In the genomic region with DNA sequence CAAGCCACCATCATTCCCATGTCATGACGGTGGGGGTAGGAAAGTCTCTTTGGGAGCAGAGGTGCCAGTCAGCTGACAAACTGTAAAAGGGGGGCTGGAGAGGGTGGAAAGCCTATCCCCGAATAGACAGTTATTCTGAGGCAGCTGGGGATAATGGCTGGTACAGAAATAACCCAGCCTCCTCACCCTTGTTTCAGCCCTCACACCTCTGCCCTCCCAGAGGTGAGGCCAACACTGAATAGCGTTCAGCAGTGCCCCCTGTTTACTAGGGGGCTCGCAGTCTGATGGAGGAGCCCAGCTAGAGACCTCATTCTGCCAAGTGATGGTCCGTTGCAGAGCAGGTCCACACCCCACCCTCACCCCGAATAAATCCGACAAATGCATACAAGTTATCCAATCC, we compare ENCODE assay signal across 8 mouse cellular contexts. TPM values are rescaled to one million over a fixed set of nuclear protein-coding genes. Genes with fewer than 3 reads are reported as not detected.
A peak's percentile ranks its signal among the peaks of the same experiment; 100 is the strongest.
DNase-seq lines count a peak whose midpoint lies in the region; ATAC-seq lines count a peak whose summit lies in the region.

No protein-coding gene starts in this region.

- H3K9ac ChIP-seq in intestine, embryonic 15.5 days = peak overlapping the region; percentile 29; the same call in 1 of the 2 replicates
- H3K9ac ChIP-seq in intestine, embryonic 16.5 days (ENCODE audit: low read depth, low read length) = no peak overlapping the region
- 0 out of 2 replicates have a peak overlapping the region, but pooled peaks have one; percentile 5 for H3K9ac ChIP-seq in embryonic facial prominence, embryonic 12.5 days
- peak overlapping the region; percentile 96; the same call in 1 of the 2 replicates for H3K9ac ChIP-seq in midbrain, embryonic 11.5 days (ENCODE audit: low read length)

- peaks cover 8% of the 10 kb centered on the region; the same call in 1 of the 2 replicates for H3K4me1 ChIP-seq in intestine, embryonic 15.5 days (replicated peaks)
- H3K4me1 ChIP-seq in intestine, embryonic 16.5 days (ENCODE audit: control insufficient read depth, insufficient read depth, low read length) = peaks cover 7% of the 10 kb centered on the region; the same call in 1 of the 2 replicates
- H3K4me1 ChIP-seq in embryonic facial prominence, embryonic 12.5 days = peaks cover 18% of the 10 kb centered on the region
- peaks cover 15% of the 10 kb centered on the region for H3K4me1 ChIP-seq in midbrain, embryonic 11.5 days (ENCODE audit: control insufficient read depth, insufficient read depth, low read length)

- ATAC-seq in intestine, embryonic 15.5 days = no peak
- ATAC-seq in intestine, embryonic 16.5 days = no peak
- no peak for ATAC-seq in embryonic facial prominence, embryonic 12.5 days (ENCODE audit: insufficient number of reproducible peaks, insufficient read depth, low FRiP score, low TSS enrichment)
- ATAC-seq in midbrain, embryonic 11.5 days (ENCODE audit: low FRiP score) = no peak

- no peaks in the 10 kb centered on the region for H3K27me3 ChIP-seq in intestine, embryonic 15.5 days (replicated peaks)
- H3K27me3 ChIP-seq in intestine, embryonic 16.5 days (replicated peaks; ENCODE audit: control insufficient read depth, insufficient read depth, low read length) = no peaks in the 10 kb centered on the region
- no peaks in the 10 kb centered on the region for H3K27me3 ChIP-seq in embryonic facial prominence, embryonic 12.5 days
- H3K27me3 ChIP-seq in midbrain, embryonic 11.5 days (ENCODE audit: control insufficient read depth, insufficient read depth, low read length) = no peaks in the 10 kb centered on the region

- peak; percentile 41 for DNase-seq in cerebellum, adult 11-12 months
- no peak for DNase-seq in cerebellum, postnatal 25 days
- no peak for DNase-seq in midbrain, embryonic 11.5 days (ENCODE audit: low spot score, missing footprints)
- no peak for DNase-seq in right cerebral cortex, adult 18-20 months
- DNase-seq in spleen, postnatal 14 days (ENCODE audit: low spot score in 2 of 2) = no peak

- no peaks in the 10 kb centered on the region for H3K9me3 ChIP-seq in intestine, embryonic 15.5 days
- no peaks in the 10 kb centered on the region for H3K9me3 ChIP-seq in intestine, embryonic 16.5 days (ENCODE audit: control insufficient read depth, low read length)
- no peaks in the 10 kb centered on the region for H3K9me3 ChIP-seq in embryonic facial prominence, embryonic 12.5 days
- H3K9me3 ChIP-seq in midbrain, embryonic 11.5 days (ENCODE audit: control insufficient read depth, low read length) = no peaks in the 10 kb centered on the region

- 75% methylated on average over 7 of the region's 7 CpGs for WGBS in intestine, embryonic 15.5 days
- WGBS in intestine, embryonic 16.5 days = 74% methylated on average over 7 of the region's 7 CpGs
- 69% methylated on average over 7 of the region's 7 CpGs for WGBS in embryonic facial prominence, embryonic 12.5 days
- 79% methylated on average over 7 of the region's 7 CpGs for WGBS in midbrain, embryonic 11.5 days

- H3K27ac ChIP-seq in intestine, embryonic 15.5 days = no peak overlapping the region
- H3K27ac ChIP-seq in intestine, embryonic 16.5 days (ENCODE audit: low read length) = no peak overlapping the region
- no peak overlapping the region for H3K27ac ChIP-seq in embryonic facial prominence, embryonic 12.5 days
- H3K27ac ChIP-seq in midbrain, embryonic 11.5 days (ENCODE audit: low read depth, low read length) = no peak overlapping the region

- no peaks in the 10 kb centered on the region for H3K36me3 ChIP-seq in intestine, embryonic 15.5 days
- no peaks in the 10 kb centered on the region for H3K36me3 ChIP-seq in intestine, embryonic 16.5 days (ENCODE audit: control insufficient read depth, insufficient read depth, low read length)
- H3K36me3 ChIP-seq in embryonic facial prominence, embryonic 12.5 days = no peaks in the 10 kb centered on the region
- H3K36me3 ChIP-seq in midbrain, embryonic 11.5 days (ENCODE audit: control insufficient read depth, insufficient read depth, low read length) = no peaks in the 10 kb centered on the region

- H3K4me3 ChIP-seq in intestine, embryonic 15.5 days (replicated peaks) = no peak overlapping the region
- no peak overlapping the region for H3K4me3 ChIP-seq in intestine, embryonic 16.5 days (ENCODE audit: low read length)
- H3K4me3 ChIP-seq in embryonic facial prominence, embryonic 12.5 days = peak overlapping the region; percentile 88; the same call in 1 of the 2 replicates
- H3K4me3 ChIP-seq in midbrain, embryonic 11.5 days (ENCODE audit: low read depth, low read length) = no peak overlapping the region

- 0 out of 2 replicates have a peak overlapping the region, but pooled peaks have one; percentile 56 for H3K4me2 ChIP-seq in intestine, embryonic 15.5 days (replicated peaks)
- no peak overlapping the region for H3K4me2 ChIP-seq in intestine, embryonic 16.5 days (ENCODE audit: low read depth, low read length)
- H3K4me2 ChIP-seq in embryonic facial prominence, embryonic 12.5 days (replicated peaks) = peak overlapping the region; percentile 35
- no peak overlapping the region for H3K4me2 ChIP-seq in midbrain, embryonic 11.5 days

RNA-seq across cellular contexts. Expression of gene Csnk2a1, which starts 1.1 kb away (rescaled TPM):
- 79.3 and 92.3 TPM in 2 replicates for polyA plus RNA-seq in intestine, embryonic 15.5 days (2015; fragmentation: Nextera tagmentation; extraction: Ambion mirVana)
- 72.6 and 81.1 TPM in 2 replicates for polyA plus RNA-seq in intestine, embryonic 16.5 days (2015; fragmentation: Nextera tagmentation; extraction: Ambion mirVana)
- 86.5 and 94.9 TPM in 2 replicates for polyA plus RNA-seq in embryonic facial prominence, embryonic 12.5 days (2016; fragmentation: Nextera tagmentation; extraction: Ambion mirVana)
- 60.1 and 63.8 TPM in 2 replicates for polyA plus RNA-seq in midbrain, embryonic 11.5 days (2014; fragmentation: Nextera tagmentation; extraction: Ambion mirVana)

Comparison
In these comparisons a context has a peak if more than half of its experiments do, and no peak if none do; other contexts are left out.
1. H3K4me2 ChIP-seq: peak in intestine, embryonic 15.5 days (single experiment) and embryonic facial prominence, embryonic 12.5 days (single experiment); none in intestine, embryonic 16.5 days (single experiment) and midbrain, embryonic 11.5 days (single experiment).